ENCODE assay signal across 25 mouse cellular contexts in the genomic region with DNA sequence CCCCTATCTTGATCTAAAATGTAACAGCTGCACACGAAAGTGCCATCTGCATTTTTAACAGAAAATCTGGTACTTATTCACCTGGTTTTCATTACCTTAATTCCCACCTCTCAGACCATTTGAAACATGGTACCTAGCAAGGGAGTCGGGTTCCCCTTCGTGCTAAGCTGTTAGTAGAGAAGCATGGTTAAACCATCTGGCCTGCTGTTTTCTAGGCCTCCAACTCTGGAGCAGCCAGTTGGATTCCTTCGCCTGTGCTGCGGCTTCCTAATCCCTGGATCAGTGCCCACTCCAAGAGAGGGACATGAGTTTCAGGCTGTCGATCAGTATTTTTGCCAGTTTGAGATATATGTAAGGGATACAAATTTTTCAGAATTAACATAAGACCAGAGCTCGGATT.
A peak's percentile ranks its signal among the peaks of the same experiment; 100 is the strongest.
DNase-seq lines count a peak whose midpoint lies in the region; ATAC-seq lines count a peak whose summit lies in the region.
"Had no signal": no experiment of that assay in that cellular context is flagged by ENCODE, and none has a peak within 500 bp of the region (broad histone marks: within the 10 kb centered on the region; RNA-seq: fewer than 3 reads in every experiment).

No protein-coding gene starts in this region.

- no peaks in the 10 kb centered on the region for H3K9me3 ChIP-seq in limb, embryonic 11.5 days (ENCODE audit: control insufficient read depth, low read length)
- no peaks in the 10 kb centered on the region for H3K9me3 ChIP-seq in limb, embryonic 10.5 days (replicated peaks)
- H3K9me3 ChIP-seq in embryonic facial prominence, embryonic 11.5 days (replicated peaks; ENCODE audit: control insufficient read depth, low read length) = no peaks in the 10 kb centered on the region
- H3K9me3 ChIP-seq: forebrain, embryonic 10.5 days; forebrain, embryonic 15.5 days; heart, embryonic 13.5 days; hindbrain, embryonic 15.5 days; kidney, embryonic 15.5 days; limb, embryonic 15.5 days; liver, embryonic 13.5 days had no signal

- H3K4me3 ChIP-seq in limb, embryonic 11.5 days (ENCODE audit: low read depth, low read length) = no peak overlapping the region
- no peak overlapping the region for H3K4me3 ChIP-seq in limb, embryonic 10.5 days
- H3K4me3 ChIP-seq in embryonic facial prominence, embryonic 11.5 days (ENCODE audit: low read depth, low read length) = no peak overlapping the region
- H3K4me3 ChIP-seq: forebrain, embryonic 10.5 days; forebrain, embryonic 15.5 days; heart, embryonic 13.5 days; hindbrain, embryonic 15.5 days; kidney, embryonic 15.5 days; layer of hippocampus, adult 2 months; limb, embryonic 15.5 days; liver, embryonic 13.5 days had no signal

- ATAC-seq in limb, embryonic 11.5 days (ENCODE audit: insufficient number of reproducible peaks, low FRiP score, low TSS enrichment, low read depth) = peak; percentile 72
- no peak for ATAC-seq in embryonic facial prominence, embryonic 11.5 days (replicated peaks; ENCODE audit: insufficient number of reproducible peaks, low FRiP score, low TSS enrichment, low read depth)
- ATAC-seq: forebrain, embryonic 15.5 days; midbrain, embryonic 16.5 days had no signal

- no peak overlapping the region for H3K27ac ChIP-seq in limb, embryonic 11.5 days (replicated peaks; ENCODE audit: low read depth, low read length)
- no peak overlapping the region for H3K27ac ChIP-seq in limb, embryonic 10.5 days
- no peak overlapping the region for H3K27ac ChIP-seq in embryonic facial prominence, embryonic 11.5 days (replicated peaks; ENCODE audit: low read depth, low read length)
- H3K27ac ChIP-seq: forebrain, embryonic 10.5 days; forebrain, embryonic 15.5 days; heart, embryonic 13.5 days; hindbrain, embryonic 15.5 days; kidney, embryonic 15.5 days; layer of hippocampus, adult 2 months; limb, embryonic 15.5 days; liver, embryonic 13.5 days had no signal

- peak; percentile 47 for DNase-seq in limb, embryonic 11.5 days (ENCODE audit: low spot score)
- no peak for DNase-seq in limb, embryonic 10.5 days (ENCODE audit: low spot score)
- peak; percentile 60 for DNase-seq in embryonic facial prominence, embryonic 11.5 days (ENCODE audit: low spot score)
- peak; percentile 78 for DNase-seq in forelimb bud, embryonic 11.5 days (ENCODE audit: low read depth, low spot score)
- no peak for DNase-seq in spleen, adult 12 weeks (ENCODE audit: low spot score)
- DNase-seq in right cerebral cortex, postnatal 4 days = no peak
- DNase-seq: adrenal gland, postnatal 25 days; B cell, adult 2 months; cerebellum, adult 2 months; cerebellum, postnatal 36 days; heart, postnatal 10 days; kidney, adult 18-20 months; kidney, postnatal 25 days; liver, embryonic 13.5 days; lung, adult 18-20 months; lung, postnatal 14 days; thymus, postnatal 4 days had no signal

- no peaks in the 10 kb centered on the region for H3K36me3 ChIP-seq in limb, embryonic 11.5 days (ENCODE audit: control insufficient read depth, insufficient read depth, low read length)
- no peaks in the 10 kb centered on the region for H3K36me3 ChIP-seq in limb, embryonic 10.5 days
- H3K36me3 ChIP-seq in embryonic facial prominence, embryonic 11.5 days (replicated peaks; ENCODE audit: control insufficient read depth, insufficient read depth, low read depth, low read length) = no peaks in the 10 kb centered on the region
- H3K36me3 ChIP-seq: forebrain, embryonic 10.5 days; forebrain, embryonic 15.5 days; heart, embryonic 13.5 days; hindbrain, embryonic 15.5 days; kidney, embryonic 15.5 days; limb, embryonic 15.5 days; liver, embryonic 13.5 days had no signal

- H3K27me3 ChIP-seq in limb, embryonic 11.5 days (ENCODE audit: control insufficient read depth, insufficient read depth, low read length) = no peaks in the 10 kb centered on the region
- no peaks in the 10 kb centered on the region for H3K27me3 ChIP-seq in limb, embryonic 10.5 days (ENCODE audit: low read depth, poor library complexity, severe bottlenecking)
- H3K27me3 ChIP-seq in embryonic facial prominence, embryonic 11.5 days (ENCODE audit: control insufficient read depth, insufficient read depth, low read length) = no peaks in the 10 kb centered on the region
- H3K27me3 ChIP-seq: forebrain, embryonic 15.5 days; heart, embryonic 13.5 days; hindbrain, embryonic 15.5 days; kidney, embryonic 15.5 days; limb, embryonic 15.5 days; liver, embryonic 13.5 days had no signal

- no peak overlapping the region for H3K9ac ChIP-seq in limb, embryonic 11.5 days (ENCODE audit: low read length)
- H3K9ac ChIP-seq in embryonic facial prominence, embryonic 11.5 days (replicated peaks; ENCODE audit: low read length) = no peak overlapping the region
- H3K9ac ChIP-seq: forebrain, embryonic 15.5 days; heart, embryonic 13.5 days; hindbrain, embryonic 15.5 days; kidney, embryonic 15.5 days; limb, embryonic 15.5 days; liver, embryonic 13.5 days had no signal

- H3K4me2 ChIP-seq in limb, embryonic 11.5 days (ENCODE audit: low read depth, severe bottlenecking) = no peak overlapping the region
- no peak overlapping the region for H3K4me2 ChIP-seq in embryonic facial prominence, embryonic 11.5 days (ENCODE audit: low read depth, low read length)
- H3K4me2 ChIP-seq: forebrain, embryonic 15.5 days; heart, embryonic 13.5 days; hindbrain, embryonic 15.5 days; kidney, embryonic 15.5 days; limb, embryonic 15.5 days; liver, embryonic 13.5 days had no signal

- no peaks in the 10 kb centered on the region for H3K4me1 ChIP-seq in limb, embryonic 11.5 days (ENCODE audit: control insufficient read depth, insufficient read depth, low read length)
- no peaks in the 10 kb centered on the region for H3K4me1 ChIP-seq in limb, embryonic 10.5 days
- no peaks in the 10 kb centered on the region for H3K4me1 ChIP-seq in embryonic facial prominence, embryonic 11.5 days (ENCODE audit: control insufficient read depth, insufficient read depth, low read length)
- H3K4me1 ChIP-seq: forebrain, embryonic 10.5 days; forebrain, embryonic 15.5 days; heart, embryonic 13.5 days; kidney, embryonic 15.5 days; limb, embryonic 15.5 days; liver, embryonic 13.5 days had no signal

- WGBS in limb, embryonic 11.5 days = 37% methylated on average over 7 of the region's 7 CpGs
- WGBS in limb, embryonic 10.5 days = 72% methylated on average over 7 of the region's 7 CpGs
- 38% methylated on average over 7 of the region's 7 CpGs for WGBS in embryonic facial prominence, embryonic 11.5 days

Comparison
In these comparisons a context has a peak if more than half of its experiments do, and no peak if none do; other contexts are left out.
1. DNase-seq: peak in limb, embryonic 11.5 days (single experiment), embryonic facial prominence, embryonic 11.5 days (single experiment) and forelimb bud, embryonic 11.5 days (single experiment); none in limb, embryonic 10.5 days (single experiment), spleen, adult 12 weeks (single experiment) and right cerebral cortex, postnatal 4 days (single experiment).